ENCODE assay signal across 20 mouse cellular contexts in the genomic region with DNA sequence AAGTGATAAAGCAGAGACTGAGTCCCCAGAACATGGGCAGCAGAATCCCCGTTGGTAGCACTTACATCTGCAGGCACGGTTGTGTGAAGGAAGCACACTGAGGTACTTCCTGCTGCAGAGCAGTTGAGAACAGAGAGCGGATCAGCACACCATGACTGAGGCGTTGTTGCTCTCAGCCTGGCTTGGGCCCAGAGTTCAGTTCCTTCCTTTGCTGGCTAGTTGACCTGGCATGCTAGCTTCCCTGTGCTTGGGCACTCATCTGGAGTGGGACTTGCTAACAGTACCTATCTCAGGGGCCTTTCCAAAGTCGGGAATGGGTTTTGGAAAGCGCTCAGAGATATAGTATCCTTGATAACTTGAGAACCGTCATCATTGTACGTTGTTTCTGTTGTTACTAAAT.
"Had no signal": no experiment of that assay in that cellular context is flagged by ENCODE, and none has a peak within 500 bp of the region (broad histone marks: within the 10 kb centered on the region; RNA-seq: fewer than 3 reads in every experiment).

No protein-coding gene starts in this region.

- ATAC-seq: hindbrain, postnatal 0 days; inflammation-experienced regulatory T-cells, adult 6 months; intestine, embryonic 16.5 days had no signal

- H3K9ac ChIP-seq: limb, embryonic 12.5 days; limb, embryonic 15.5 days; liver, embryonic 14.5 days; liver, postnatal 0 days; neural tube, embryonic 13.5 days; stomach, embryonic 15.5 days had no signal

- DNase-seq: kidney, adult 18-20 months; kidney, adult 9 months; kidney, postnatal 14 days; kidney, postnatal 4 days; left cerebral cortex, postnatal 4 days; liver, postnatal 0 days; retina, postnatal 1 day; right cerebral cortex, postnatal 25 days; spleen, adult 18-20 months; thymus, postnatal 25 days had no signal

- H3K27ac ChIP-seq: hindbrain, postnatal 0 days; limb, embryonic 12.5 days; limb, embryonic 15.5 days; liver, embryonic 14.5 days; neural tube, embryonic 13.5 days; stomach, embryonic 15.5 days had no signal

- H3K4me1 ChIP-seq: limb, embryonic 12.5 days; neural tube, embryonic 13.5 days; stomach, embryonic 15.5 days had no signal

- H3K27me3 ChIP-seq: limb, embryonic 12.5 days; limb, embryonic 15.5 days; neural tube, embryonic 13.5 days; stomach, embryonic 15.5 days had no signal

- H3K4me2 ChIP-seq: limb, embryonic 12.5 days; limb, embryonic 15.5 days; liver, embryonic 11.5 days; neural tube, embryonic 13.5 days; stomach, embryonic 15.5 days had no signal

- H3K9me3 ChIP-seq: limb, embryonic 12.5 days; limb, embryonic 15.5 days; neural tube, embryonic 13.5 days; stomach, embryonic 15.5 days had no signal

- H3K4me3 ChIP-seq: limb, embryonic 12.5 days; limb, embryonic 15.5 days; myocyte; neural tube, embryonic 13.5 days; stomach, embryonic 15.5 days had no signal
